In genomic region chr11:73030821-73031498, GRCm38 (mm10) we compare ENCODE assay signal across 8 mouse cellular contexts. TPM values are rescaled to one million over a fixed set of nuclear protein-coding genes. Genes with fewer than 3 reads are reported as not detected.
A peak's percentile ranks its signal among the peaks of the same experiment; 100 is the strongest.
DNase-seq lines count a peak whose midpoint lies in the region; ATAC-seq and TF ChIP-seq lines count a peak whose summit lies in the region.

No protein-coding gene starts in this region.

- peak overlapping the region; percentile 32 for H3K4me2 ChIP-seq in hindbrain, embryonic 11.5 days (replicated peaks; ENCODE audit: low read depth, low read length)
- peak overlapping the region; percentile 69 for H3K4me2 ChIP-seq in lung, embryonic 15.5 days

- 0 out of 2 replicates have a peak, but pooled peaks have one; percentile 18 for TF ChIP-seq POLR2A in olfactory bulb, adult 2 months (IDR thresholded peaks at IDR 0.05; ENCODE audit: insufficient read depth, low read depth, low read length)

- TF ChIP-seq CTCF in olfactory bulb, adult 2 months (IDR thresholded peaks at IDR 0.05; ENCODE audit: insufficient read depth, low read depth, low read length) = no peak

- peak overlapping the region; percentile 2; the same call in 1 of the 2 replicates for H3K4me3 ChIP-seq in hindbrain, embryonic 11.5 days (ENCODE audit: low read depth, low read length)
- peak overlapping the region; percentile 37 for H3K4me3 ChIP-seq in lung, embryonic 15.5 days
- H3K4me3 ChIP-seq in olfactory bulb, adult 2 months (ENCODE audit: insufficient read depth, low read depth, low read length) = peak overlapping the region; percentile 29

- no peaks in the 10 kb centered on the region for H3K27me3 ChIP-seq in hindbrain, embryonic 11.5 days (ENCODE audit: control insufficient read depth, insufficient read depth, low read length)
- no peaks in the 10 kb centered on the region for H3K27me3 ChIP-seq in lung, embryonic 15.5 days

- H3K36me3 ChIP-seq in hindbrain, embryonic 11.5 days (ENCODE audit: control insufficient read depth, insufficient read depth, low read length) = no peaks in the 10 kb centered on the region
- H3K36me3 ChIP-seq in lung, embryonic 15.5 days = no peaks in the 10 kb centered on the region

- 26% methylated on average over 20 of the region's 20 CpGs for WGBS in hindbrain, embryonic 11.5 days
- 18% methylated on average over 20 of the region's 20 CpGs for WGBS in lung, embryonic 15.5 days
- WGBS in olfactory bulb, adult 2 months = 14% methylated on average over 20 of the region's 20 CpGs

- no peak overlapping the region for H3K9ac ChIP-seq in hindbrain, embryonic 11.5 days (ENCODE audit: low read depth, low read length)
- peak overlapping the region; percentile 42 for H3K9ac ChIP-seq in lung, embryonic 15.5 days

- peak; percentile 91 for ATAC-seq in hindbrain, embryonic 11.5 days (ENCODE audit: low FRiP score)
- ATAC-seq in lung, embryonic 15.5 days (ENCODE audit: borderline replicate concordance, extremely low read depth, low FRiP score, low TSS enrichment) = peak; percentile 93

- H3K4me1 ChIP-seq in hindbrain, embryonic 11.5 days (replicated peaks; ENCODE audit: control insufficient read depth, insufficient read depth, low read length) = no peaks in the 10 kb centered on the region
- peaks cover 15% of the 10 kb centered on the region for H3K4me1 ChIP-seq in lung, embryonic 15.5 days
- peaks cover 12% of the 10 kb centered on the region for H3K4me1 ChIP-seq in olfactory bulb, adult 2 months (ENCODE audit: control insufficient read depth, insufficient read depth, low read length)

- no peak overlapping the region; the same call in 1 of the 2 replicates for H3K27ac ChIP-seq in hindbrain, embryonic 11.5 days (ENCODE audit: low read depth, low read length)
- peak overlapping the region; percentile 75 for H3K27ac ChIP-seq in lung, embryonic 15.5 days
- H3K27ac ChIP-seq in olfactory bulb, adult 2 months (ENCODE audit: insufficient read depth, low read depth, low read length) = peak overlapping the region; percentile 48

- DNase-seq in WW6 (ENCODE audit: low read depth, low spot score) = peak; percentile 49
- DNase-seq in cerebellum, postnatal 14 days = peak; percentile 89 to 90
- DNase-seq in frontal cortex, postnatal 10 days (ENCODE audit: low spot score in 2 of 2) = peak; percentile 83 to 87
- DNase-seq in hindbrain, embryonic 11.5 days (ENCODE audit: low spot score) = peak; percentile 88
- peak; percentile 93 for DNase-seq in layer of hippocampus, adult 9-11 months
- peak; percentile 84 for DNase-seq in testis, postnatal 14 days (ENCODE audit: low spot score)

- H3K9me3 ChIP-seq in hindbrain, embryonic 11.5 days (ENCODE audit: control insufficient read depth, low read length) = no peaks in the 10 kb centered on the region
- no peaks in the 10 kb centered on the region for H3K9me3 ChIP-seq in lung, embryonic 15.5 days

RNA-seq across cellular contexts. Expression of gene Camkk1, which starts 12.2 kb away (rescaled TPM):
- polyA plus RNA-seq in hindbrain, embryonic 11.5 days (2014; fragmentation: Nextera tagmentation; extraction: Ambion mirVana) = 3.7 and 4.4 TPM in 2 replicates
- 7.7 and 7.8 TPM in 2 replicates for polyA plus RNA-seq in lung, embryonic 15.5 days (2015; fragmentation: Nextera tagmentation; extraction: Ambion mirVana)
- not detected in 2 replicates for polyA plus RNA-seq in olfactory bulb, adult 2 months (2012; ENCODE audit: insufficient read depth, insufficient read length, low replicate concordance, missing spikeins)

RNA-seq across cellular contexts. Expression of gene Ncbp3, which starts 16.6 kb away (rescaled TPM):
- 12.0 and 12.5 TPM in 2 replicates for polyA plus RNA-seq in hindbrain, embryonic 11.5 days (2014; fragmentation: Nextera tagmentation; extraction: Ambion mirVana)
- 11.0 and 12.5 TPM in 2 replicates for polyA plus RNA-seq in lung, embryonic 15.5 days (2015; fragmentation: Nextera tagmentation; extraction: Ambion mirVana)
- polyA plus RNA-seq in olfactory bulb, adult 2 months (2012; ENCODE audit: insufficient read depth, insufficient read length, low replicate concordance, missing spikeins) = not detected in 2 replicates

RNA-seq across cellular contexts. Expression of gene P2rx1, which starts 32.1 kb away (rescaled TPM):
- 1.4 and 2.4 TPM in 2 replicates for polyA plus RNA-seq in hindbrain, embryonic 11.5 days (2014; fragmentation: Nextera tagmentation; extraction: Ambion mirVana)
- 1.6 and 2.2 TPM in 2 replicates for polyA plus RNA-seq in lung, embryonic 15.5 days (2015; fragmentation: Nextera tagmentation; extraction: Ambion mirVana)
- polyA plus RNA-seq in olfactory bulb, adult 2 months (2012; ENCODE audit: insufficient read depth, insufficient read length, low replicate concordance, missing spikeins) = not detected in 2 replicates

RNA-seq across cellular contexts. Expression of gene Itgae, which starts 59.4 kb away (rescaled TPM):
- polyA plus RNA-seq in hindbrain, embryonic 11.5 days (2014; fragmentation: Nextera tagmentation; extraction: Ambion mirVana) = 0.15 and 0.20 TPM in 2 replicates
- polyA plus RNA-seq in lung, embryonic 15.5 days (2015; fragmentation: Nextera tagmentation; extraction: Ambion mirVana) = 0.44 and 1.2 TPM in 2 replicates
- not detected in 2 replicates for polyA plus RNA-seq in olfactory bulb, adult 2 months (2012; ENCODE audit: insufficient read depth, insufficient read length, low replicate concordance, missing spikeins)
